Mouse (Mus musculus) heart, postnatal 10 days (tissue): ENCODE results near the gene Ccdc42. TPM values are rescaled to one million over a fixed set of nuclear protein-coding genes. Genes with fewer than 3 reads are reported as not detected.

ENCODE experiments used
- DNase-seq, 2 experiments: peaks; one replicate each; pipeline ENCODE4 v3.0.0; 2021
- intact Hi-C: fragments of 180-260 bp; cut with DNase I; formaldehyde crosslinking; loops from one replicate; pipeline ENCODE4 v1.15.1; 2025
- total RNA-seq, 2 experiments: library from RNA; stranded (reverse); gene quantifications; 2 replicates each; pipeline ENCODE4 v1.2.3; 2021

Ccdc42 gene
- total RNA-seq, 2 experiments from 2014 or later = 0.24 to 0.47 TPM

GRCm38 (mm10) chr11:68583225-68583624 lies 3.6 kb upstream of the Ccdc42 start:
- DNase-seq = no peak
- intact Hi-C loops = loop anchor here (10.0 kb wide), 1 partner anchor 112 kb away; the partner anchor contains the start of gene Myh10

- DNase-seq = peak; percentile 55 to 59
- intact Hi-C loops = loop anchor here (10.0 kb wide), 1 partner anchor 111 kb away; the partner anchor contains the start of gene Myh10
These were observed 2.8 kb upstream of the Ccdc42 start for GRCm38 (mm10) chr11:68583906-68584480.

DNA sequence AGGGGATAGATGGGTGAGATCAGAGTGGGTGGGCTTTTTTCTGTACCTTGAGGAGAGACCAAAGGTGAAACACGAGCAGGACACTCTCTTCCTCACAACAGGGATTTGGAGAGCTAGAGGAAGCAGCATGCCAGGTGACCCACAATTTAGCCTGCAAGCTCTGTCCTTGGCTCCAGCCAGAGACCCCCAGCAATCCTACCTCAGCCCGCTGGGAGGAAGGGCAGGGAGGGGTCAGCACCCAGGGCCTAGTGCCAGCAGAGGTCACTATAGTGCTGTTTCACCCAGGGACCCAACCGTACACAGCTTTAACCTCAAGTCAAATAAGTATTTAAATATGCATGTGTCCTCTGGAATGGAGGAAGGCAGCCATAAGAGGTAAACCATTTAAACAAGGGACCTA lies 931 bp upstream of the Ccdc42 start:
- intact Hi-C loops = loop anchor here (2.0 to 10.0 kb wide), 3 partner anchors 109 to 221 kb away; partner anchors contain the start of gene Myh10
- peak; percentile 40 to 47 for DNase-seq

DNA sequence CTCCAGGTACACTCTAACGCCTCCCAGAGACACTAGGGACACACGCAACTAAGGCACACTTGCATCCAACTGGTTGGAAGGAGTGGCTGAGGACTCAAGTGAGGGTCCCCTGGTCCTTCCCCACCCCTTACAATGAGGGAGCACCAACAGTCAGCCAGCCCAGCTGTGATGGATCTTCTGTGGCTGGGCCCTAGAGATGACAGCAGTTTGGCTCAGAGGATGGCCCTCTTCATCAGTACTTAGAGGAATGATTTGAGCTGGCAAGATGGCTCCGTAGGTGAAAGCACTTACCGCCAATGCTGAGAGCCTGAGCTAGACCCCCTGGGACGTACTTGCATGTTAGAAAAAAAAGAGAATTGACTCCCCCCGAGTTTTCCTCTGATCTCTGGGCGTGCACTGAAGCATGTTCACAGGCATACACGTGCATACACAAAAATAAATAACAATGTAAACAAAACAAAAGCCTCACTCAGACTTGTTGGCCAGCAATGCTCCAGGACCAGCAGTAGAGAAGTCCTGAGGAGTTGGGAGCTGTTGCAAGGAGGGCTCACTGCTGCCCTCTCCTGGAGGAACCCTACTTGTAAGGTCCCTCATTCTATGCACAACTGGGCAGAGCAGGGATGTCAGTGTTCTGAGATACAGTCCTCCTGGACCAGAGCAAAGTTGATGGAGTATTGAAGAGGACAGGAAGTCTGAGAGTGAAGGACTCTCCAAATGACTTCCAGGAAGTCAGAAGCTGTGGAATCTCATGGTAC lies 2.4 kb downstream of the Ccdc42 start:
- intact Hi-C loops = loop anchor here (5.0 to 10.0 kb wide), 2 partner anchors 106 to 133 kb away; partner anchors contain the start of gene Myh10
- peak; percentile 87 to 91 for DNase-seq

DNA sequence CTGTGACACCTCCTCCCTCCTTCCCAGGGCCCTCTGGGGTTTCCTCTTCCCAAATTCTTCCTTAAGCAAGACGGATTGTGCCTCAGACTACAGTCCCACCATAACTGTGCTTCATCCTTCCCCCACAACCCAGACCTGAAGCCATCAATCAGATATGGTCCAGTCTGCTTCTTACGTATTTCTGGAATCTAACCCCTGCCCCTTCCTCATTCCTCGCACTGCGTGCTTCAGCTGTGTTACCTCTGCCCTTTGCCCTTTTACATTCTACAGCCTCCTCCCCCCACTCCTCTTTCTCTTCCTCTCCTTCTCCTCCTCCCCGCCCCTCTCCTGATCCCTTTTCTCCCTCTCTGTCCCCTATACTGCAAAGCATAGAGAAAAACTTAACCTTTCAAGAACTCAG lies 4.9 kb downstream of the Ccdc42 start:
- DNase-seq = no peak
- intact Hi-C loops = no loop called here

DNA sequence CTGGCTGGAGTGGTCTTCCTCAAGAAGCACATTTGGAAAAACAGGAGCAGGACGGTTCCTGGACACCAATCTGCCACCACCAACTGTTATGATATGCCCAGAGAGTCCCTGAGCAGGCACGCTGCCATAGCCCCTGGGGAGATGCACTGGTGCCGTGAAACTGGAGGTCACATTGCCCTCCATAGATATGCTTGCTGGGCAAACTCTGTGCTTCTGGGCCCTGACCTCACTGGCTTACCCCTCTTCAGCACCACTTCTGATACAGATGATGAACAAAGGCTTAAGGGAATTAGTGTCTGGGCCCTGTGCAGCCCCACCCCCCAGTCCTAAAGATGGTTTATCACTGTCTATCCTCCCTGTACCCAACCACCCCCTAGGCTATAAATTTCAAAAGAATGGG lies 6.4 kb downstream of the Ccdc42 start:
- no peak for DNase-seq
- intact Hi-C loops = no loop called here

DNA sequence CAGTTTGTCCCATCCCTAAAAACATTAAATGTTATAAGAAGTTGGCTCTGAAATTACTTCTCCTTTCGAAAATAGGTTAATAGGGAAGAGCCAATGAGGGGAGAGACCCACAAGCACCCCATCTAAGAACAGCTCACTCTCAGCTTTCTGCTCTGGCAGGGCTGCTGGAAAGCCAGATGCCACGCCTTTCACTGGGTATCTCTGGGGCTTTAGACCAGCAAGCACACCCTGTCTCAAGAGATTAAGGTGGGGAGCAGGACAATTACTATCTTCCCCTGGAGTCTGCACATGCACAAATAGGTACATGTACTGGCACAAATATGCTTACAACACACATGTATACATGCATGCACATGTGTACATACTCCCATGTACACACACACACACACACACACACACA lies 11.1 kb downstream of the Ccdc42 start:
- intact Hi-C loops = no loop called here
- no peak for DNase-seq

DNA sequence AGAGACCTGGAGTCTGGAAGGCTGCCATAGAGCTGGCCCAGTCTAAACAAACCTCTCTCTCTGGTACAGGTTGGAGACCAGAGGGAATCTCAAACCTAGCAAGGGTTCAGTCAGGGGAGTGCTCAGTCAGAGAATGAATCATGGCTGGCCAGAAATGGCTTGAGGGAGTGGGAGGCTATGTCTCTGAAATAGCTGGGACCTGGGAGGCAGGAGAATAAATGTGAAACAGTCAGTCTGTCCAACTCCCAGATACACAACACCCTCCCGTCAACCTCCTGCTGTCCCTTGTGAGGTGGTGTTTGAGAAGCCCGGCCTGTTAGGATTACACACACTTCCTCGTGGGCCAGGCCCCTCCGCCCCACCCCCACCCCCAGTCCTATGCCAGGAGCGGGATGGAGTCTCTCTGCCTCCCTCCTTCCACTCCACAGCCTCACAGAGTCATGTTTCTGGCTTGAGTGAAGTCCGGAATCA lies 13.8 kb downstream of the Ccdc42 start:
- peak; percentile 47 to 51 for DNase-seq
- intact Hi-C loops = no loop called here

DNA sequence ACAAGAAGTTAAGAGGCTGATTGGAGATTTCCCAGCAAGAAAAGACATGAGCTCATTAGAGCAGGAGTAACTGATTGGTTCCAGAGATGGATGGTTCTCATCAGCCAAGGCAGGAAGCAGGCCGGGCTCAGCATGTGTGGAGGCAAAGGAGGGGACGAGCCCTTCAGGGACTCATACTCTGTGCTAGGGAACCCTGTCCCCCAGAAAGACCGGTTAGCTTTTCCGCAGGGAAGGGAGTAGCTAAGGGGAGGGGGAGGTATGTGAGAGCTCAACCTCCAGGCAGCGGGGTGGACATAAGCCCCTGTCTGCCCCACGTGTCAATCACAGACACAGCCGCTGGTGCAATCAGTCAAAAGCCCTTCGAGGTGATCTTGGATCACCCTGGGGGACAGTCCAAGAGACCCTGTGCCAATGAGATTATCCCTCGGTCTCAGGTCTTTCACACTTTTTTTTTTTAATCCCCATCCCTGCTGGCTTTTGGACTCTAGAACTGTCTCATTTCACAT lies 14.7 kb downstream of the Ccdc42 start:
- DNase-seq = peak; percentile 60 to 64
- intact Hi-C loops = no loop called here

DNA sequence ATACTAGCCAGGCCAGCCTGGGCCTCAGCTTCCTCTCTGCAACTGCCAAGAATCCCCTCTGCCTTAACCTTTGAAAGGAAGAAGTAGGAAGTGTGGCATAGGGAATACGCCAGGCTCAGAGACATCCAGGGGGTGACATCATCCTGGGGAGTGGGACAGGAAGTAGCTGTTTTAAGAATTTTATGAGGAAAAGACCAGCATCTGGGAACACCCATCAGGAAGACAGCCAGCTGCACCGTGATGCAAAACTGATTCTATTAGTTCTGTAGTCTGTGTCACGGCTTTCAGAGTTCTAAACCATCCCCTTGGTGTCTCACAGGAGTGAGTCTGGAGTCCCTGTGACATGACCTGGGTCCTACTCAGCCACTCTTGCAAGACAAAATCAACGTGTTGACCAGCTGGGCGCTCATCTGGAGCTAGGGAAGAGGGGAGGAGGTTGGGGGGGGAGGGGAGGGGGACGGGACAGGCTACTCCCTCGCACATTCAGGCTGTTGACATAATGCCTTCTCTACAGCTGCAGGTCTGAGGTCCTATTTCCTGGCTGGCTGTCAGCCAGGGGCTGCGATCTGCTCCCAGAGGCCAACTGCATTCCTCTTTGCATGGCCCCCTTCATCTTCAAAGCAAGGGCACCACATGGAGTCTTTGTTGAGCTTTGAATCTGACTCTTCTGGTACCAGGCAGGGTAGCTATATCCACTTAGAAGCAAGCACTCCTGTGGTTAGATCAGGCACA lies 15.5 kb downstream of the Ccdc42 start:
- intact Hi-C loops = no loop called here
- peak; percentile 73 to 74 for DNase-seq

DNA sequence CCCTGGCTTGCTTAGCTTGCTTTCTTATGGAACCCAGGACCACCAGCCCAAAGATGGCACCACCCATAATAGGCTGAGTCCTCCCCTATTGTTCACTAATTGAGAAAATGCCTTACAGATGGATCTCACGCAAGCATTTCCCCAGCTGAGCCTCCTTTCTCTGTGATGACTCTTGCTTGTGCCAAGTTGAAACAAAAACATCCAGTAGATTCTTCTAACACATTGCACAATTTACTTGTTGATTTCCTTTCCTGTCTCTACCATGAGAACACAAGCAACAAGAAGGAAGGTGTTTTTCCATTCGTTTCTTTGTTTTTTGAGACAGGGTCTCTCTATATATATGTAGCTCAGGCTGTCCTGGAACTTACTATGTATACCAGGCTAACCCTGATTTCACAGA lies 20.2 kb downstream of the Ccdc42 start:
- DNase-seq = no peak
- intact Hi-C loops = no loop called here

- no peak for DNase-seq
- intact Hi-C loops = no loop called here
These were observed 23.2 kb downstream of the Ccdc42 start for GRCm38 (mm10) chr11:68609910-68610566.

- intact Hi-C loops = no loop called here
- DNase-seq = no peak
These were observed 23.7 kb downstream of the Ccdc42 start for GRCm38 (mm10) chr11:68610567-68610947.

DNA sequence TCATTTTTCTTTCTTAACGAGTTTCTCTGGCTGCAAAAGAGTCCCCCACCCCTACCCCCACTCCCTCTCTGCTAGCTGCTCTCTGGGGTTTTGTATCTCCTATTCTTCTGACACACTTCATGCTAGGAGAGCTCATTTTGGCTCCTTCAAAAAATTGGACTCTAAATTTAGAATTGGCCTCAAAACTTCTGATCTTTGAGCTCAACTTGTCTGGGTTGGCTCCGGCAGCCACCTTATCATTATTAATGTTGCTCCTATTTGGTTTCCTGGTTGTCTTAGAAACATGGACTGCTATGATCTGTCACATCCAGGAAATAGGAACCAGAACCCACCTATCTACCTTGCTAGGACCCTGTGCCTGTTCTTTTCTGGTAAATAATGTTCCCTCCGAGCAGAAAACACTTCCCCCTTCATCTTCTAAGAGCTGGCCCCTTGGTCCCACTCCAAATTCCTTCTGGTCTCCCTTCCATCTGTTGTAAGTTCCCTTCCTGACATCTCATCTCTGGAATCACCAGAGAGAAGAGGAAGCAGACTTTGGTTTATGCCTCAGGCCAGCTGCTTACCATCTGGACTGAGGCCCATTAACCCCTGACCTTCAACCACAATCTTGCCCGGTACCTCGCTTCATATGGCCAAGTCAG lies 26.4 kb downstream of the Ccdc42 start:
- DNase-seq = peak; percentile 57 to 64

DNA sequence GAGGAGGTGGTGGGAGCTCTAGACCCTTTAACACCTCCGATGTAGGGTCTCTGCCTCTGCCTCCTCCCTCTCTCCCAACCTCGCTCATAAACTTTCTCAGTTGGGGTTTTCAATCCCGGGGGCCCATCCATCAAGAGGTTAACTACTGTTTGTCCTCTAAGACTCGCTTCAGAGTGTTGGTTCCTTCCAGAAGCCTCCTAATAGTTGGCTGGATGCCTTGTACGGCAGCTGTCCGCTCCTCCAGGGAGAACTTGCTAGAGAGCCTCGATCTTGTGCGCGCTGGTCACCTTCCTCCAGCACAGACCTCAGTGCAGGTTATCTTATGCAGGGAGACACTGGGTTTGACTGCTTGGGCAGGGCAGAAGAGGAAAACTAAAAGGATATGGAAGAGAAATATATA lies 35.9 kb downstream of the Ccdc42 start:
- intact Hi-C loops = no loop called here
- DNase-seq = peak; percentile 69 to 72

More for the DNA sequence above, 26.4 kb downstream of the Ccdc42 start:
- intact Hi-C loops = no loop called here

DNA sequence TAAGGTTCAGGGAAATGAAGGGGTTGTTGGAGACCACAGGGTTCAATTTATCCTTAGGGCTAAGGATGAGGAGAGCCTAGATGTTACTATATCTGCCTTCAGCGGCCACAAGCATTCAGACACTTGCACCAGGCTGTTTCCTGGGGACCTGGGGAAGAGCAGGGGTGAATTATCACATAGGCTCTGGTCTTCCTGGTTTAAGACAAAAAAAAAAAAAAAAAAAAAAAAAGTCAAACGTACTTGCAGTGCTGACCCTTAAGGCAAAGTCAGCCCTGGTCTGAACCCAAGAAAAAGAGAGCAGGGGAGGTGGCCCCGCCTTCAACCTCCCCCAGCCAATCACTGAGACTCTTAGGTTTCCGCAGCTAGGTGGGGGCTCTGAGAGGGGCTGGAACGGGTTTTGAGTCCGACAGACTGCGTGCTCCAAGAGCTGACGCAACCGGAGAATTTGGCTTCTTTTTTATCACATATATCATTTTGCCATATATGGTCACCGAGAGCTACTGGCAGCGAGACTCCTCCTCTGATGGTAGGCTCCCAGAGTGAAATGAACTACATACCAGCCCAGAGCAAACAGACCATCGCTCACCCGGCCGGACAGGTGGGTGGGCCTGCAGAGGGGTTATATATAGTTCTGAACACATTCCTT lies 36.5 kb downstream of the Ccdc42 start:
- intact Hi-C loops = no loop called here
- peak; percentile 78 to 80 for DNase-seq

DNA sequence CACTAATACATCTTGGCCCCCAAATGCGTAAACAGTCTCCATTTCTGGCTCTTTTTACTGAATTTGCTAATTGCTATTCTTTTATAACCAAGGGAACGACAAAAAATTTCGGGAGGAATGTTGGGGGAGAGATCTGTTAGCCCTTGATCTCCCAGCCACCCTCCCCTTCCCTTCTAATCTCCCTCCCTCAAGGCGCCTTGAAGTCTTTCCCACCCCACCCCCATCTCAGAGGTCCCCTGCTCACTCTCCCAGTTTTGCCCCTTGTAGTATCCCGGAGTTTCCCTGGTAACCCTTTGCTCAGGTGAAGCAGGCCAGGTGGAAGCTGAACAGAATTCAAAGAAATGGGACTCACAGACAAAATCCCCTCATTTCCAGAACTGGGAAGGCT lies 37.0 kb downstream of the Ccdc42 start:
- intact Hi-C loops = no loop called here
- peak in 1 of 2 experiments; percentile 21 for DNase-seq

DNA sequence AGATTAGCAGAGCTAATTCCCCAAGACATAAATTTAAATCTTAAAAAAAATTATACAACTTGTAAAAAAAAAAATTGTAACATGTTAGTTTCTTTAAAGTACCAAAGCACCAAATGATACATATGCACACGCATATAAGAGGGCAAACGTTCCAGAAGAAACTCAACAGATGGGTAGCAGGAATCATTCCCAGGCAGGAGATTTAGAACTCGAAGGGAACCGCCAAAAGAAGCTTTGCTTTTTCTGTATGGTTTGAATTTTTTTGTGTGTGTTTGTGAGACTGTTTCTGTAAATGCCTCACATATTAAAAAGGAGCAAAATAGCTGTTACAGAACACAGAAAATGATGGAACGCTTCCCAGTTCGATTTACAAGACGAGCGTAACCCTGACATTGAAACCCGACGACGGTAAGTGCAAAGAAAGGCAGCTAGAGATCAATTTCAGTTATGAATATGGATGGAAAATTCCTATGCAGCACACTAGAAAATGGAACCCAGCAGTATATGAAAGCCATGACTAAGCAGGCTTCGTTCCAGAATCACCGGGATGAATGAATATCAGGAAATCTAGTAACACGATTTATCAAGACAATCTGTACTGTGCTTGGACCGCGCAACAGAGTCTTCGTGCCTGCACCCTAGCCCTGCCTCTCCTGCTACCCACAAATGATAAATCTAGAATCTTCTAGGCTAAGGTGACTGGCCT lies 44.9 kb downstream of the Ccdc42 start:
- intact Hi-C loops = no loop called here

More for the DNA sequence above, 44.9 kb downstream of the Ccdc42 start:
- DNase-seq = no peak
